Mouse (Mus musculus): ENCODE data around the gene Selplg.
A peak's percentile ranks its signal among the peaks of the same experiment; 100 is the strongest.
"Not testable (repeated sequence)": the region's sequence is repeated elsewhere in the genome, so short reads cannot be mapped to it uniquely, and the experiment has no call there.

Selplg gene

GRCm38 (mm10) chr5:113791197-113792095, 41.0 kb downstream of the Selplg start:
- DNase-seq (ENCODE audit: low spot score in 2 of 2) = no peak

- DNase-seq (ENCODE audit: low spot score in 2 of 2) = no peak
Measured at GRCm38 (mm10) chr5:113790453-113791196, 41.8 kb downstream of the Selplg start.

DNA sequence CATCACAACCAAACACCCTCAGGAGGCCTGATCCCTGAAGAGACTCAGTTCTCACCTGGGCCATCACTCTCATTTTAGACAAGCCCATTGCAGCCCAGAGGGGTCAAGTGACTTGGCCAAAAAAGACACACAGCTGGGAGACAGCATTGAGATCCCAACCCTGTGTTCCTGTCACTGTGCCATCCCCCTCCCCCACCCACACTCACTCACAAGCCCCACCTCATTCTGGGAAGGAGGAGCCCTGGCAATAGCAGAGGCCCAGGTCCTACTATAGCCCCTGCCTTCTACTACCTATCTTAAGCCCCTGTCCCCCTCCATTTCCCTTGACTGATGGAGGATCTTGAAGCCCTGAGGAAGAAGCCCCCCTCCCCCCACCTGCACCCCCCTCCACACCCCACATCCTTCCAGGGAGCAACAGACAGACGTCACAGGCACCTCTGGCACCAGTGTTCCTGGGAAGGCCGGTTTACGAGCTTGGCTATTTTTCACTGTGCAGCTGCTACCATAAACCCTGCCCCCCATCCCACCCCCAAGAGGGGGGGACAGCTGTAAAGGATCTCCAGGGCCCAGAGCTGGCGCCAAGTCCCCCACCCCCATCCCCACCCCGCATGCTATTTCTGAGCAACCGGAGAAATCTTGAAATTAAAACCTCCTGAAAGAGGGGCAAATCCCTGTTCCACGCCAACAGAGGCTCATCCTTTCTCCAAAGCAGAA, 43.2 kb downstream of the Selplg start:
- no peak for DNase-seq (ENCODE audit: low spot score in 2 of 2)

- no peak for DNase-seq (ENCODE audit: low spot score in 2 of 2)
Measured at GRCm38 (mm10) chr5:113788645-113789044, 43.8 kb downstream of the Selplg start.

- no peak for DNase-seq (ENCODE audit: low spot score in 2 of 2)
Measured at GRCm38 (mm10) chr5:113786985-113787384, 45.5 kb downstream of the Selplg start.

DNA sequence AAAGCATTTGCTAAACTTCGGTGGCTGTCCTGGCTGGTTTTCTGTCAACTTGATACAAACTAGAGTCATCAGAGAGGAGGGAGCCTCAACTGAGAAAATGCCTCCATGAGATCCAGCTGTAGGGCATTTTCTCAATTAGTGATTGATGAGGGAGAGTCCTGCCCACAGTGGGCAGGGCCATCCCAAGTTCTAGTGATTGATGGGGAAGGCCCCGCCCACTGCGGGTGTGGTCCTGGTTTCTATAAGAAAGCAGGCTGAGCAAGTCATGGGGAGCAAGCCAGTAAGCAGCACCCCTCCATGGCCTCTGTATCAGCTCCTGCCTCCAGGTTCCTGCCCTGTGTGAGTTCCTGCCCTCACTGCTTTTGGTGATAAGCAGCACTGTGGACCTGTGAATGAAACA, 48.3 kb downstream of the Selplg start:
- not testable (repeated sequence) for DNase-seq (ENCODE audit: low spot score in 2 of 2)

DNA sequence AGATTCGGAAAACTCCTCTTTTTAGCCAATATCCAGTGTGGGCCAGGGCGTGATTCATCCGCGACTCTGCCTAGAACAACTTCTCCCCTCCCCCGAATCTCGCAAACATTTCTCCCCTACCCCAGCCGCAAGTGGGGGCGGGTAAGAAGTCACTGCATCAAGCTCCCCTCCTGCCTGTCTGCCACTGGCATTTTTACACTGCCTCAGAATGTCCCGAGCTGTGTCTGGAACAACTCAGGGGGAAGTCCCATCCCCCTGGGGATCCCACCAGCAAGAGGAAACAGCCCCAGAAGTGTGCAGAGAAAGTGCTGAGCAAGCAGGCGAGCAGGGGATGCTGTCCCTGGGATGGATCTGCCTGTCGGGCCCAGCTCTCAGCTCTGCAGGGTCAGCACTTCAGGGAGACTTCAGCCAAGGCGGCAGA, 48.9 kb downstream of the Selplg start:
- DNase-seq (ENCODE audit: low spot score in 2 of 2) = peak; percentile 47 to 66

DNA sequence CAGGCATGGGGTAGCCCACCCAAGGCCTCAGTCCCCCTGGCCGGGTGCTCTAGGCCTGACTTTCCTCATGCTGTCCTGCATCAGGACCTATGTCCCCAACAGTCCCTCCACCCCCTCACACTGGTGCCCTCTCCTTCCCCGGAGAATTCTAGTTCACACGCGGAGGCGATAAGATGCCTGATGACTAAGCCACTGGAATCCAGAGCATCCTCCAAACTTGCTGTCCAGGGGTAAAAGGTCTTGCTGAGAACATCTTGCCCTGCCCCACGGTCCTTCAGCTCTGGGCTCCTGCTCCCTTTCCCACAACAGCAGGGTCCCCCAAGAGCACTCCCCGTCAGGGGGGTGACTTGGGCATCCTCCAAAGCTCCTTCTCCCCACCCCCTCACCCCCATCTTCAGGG, 49.8 kb downstream of the Selplg start:
- DNase-seq (ENCODE audit: low spot score in 2 of 2) = no peak

GRCm38 (mm10) chr5:113781875-113782274, 50.6 kb downstream of the Selplg start:
- DNase-seq (ENCODE audit: low spot score in 2 of 2) = no peak

DNA sequence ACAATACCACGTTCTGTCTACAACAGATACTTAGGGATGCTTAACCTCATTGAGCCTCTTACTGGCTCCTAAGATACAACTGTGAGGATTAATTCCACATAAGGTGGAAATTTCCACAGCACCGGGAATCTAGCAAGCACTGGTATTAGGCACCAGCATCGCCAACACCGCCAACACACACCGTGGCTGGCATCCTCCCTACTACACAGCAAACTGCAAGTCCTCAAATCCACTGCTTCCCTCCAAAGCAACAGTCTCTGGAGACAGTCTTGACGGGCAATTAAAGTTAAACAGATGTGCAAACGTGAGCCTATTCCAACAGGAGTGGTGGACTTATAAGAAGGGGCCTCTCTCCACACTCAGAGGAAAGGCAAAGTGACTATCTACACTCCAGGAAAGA, 51.2 kb downstream of the Selplg start:
- no peak for DNase-seq (ENCODE audit: low spot score in 2 of 2)

GRCm38 (mm10) chr5:113780763-113781162, 51.7 kb downstream of the Selplg start:
- no peak for DNase-seq (ENCODE audit: low spot score in 2 of 2)

GRCm38 (mm10) chr5:113780082-113780752, 52.2 kb downstream of the Selplg start:
- DNase-seq (ENCODE audit: low spot score in 2 of 2) = no peak

- DNase-seq (ENCODE audit: low spot score in 2 of 2) = no peak
Measured at GRCm38 (mm10) chr5:113779569-113779968, 52.9 kb downstream of the Selplg start.

DNA sequence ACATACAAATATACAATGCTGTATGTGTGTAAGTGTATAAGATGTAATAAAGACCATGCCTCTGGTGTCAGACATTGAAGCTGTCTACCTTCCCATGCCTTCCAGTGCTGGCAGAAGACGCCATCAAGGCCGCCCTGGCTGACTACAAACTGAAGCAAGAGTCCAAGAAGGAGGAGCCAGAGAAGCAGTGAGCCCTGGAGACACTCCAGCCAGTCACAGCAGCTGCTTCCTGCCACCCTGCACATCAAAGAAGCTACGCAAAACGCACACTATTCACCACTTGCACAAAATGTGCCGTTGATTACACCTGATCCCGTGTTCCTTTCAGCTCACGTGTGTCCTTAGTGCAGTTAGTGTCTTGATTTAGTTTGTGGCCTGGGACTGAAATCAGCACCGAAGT, 54.7 kb downstream of the Selplg start:
- DNase-seq (ENCODE audit: low spot score in 2 of 2) = not testable (repeated sequence)

DNA sequence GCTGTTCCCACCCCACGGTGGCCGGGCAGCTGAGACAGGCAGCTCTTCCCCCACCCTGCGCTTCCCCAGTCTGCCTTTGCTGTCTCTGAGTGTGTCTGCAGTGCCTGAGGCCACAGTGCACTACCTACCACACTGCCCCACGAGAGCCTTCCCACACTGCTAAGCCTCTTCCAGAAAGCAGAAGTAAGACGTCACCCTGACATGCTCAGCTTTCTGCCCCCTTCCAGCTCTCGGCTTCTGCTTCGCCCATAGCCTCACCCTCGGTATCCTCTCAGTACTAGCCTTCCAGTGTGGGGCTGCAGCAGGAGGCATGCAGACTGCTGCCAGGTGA, 55.6 kb downstream of the Selplg start:
- no peak for DNase-seq (ENCODE audit: low spot score in 2 of 2)

DNA sequence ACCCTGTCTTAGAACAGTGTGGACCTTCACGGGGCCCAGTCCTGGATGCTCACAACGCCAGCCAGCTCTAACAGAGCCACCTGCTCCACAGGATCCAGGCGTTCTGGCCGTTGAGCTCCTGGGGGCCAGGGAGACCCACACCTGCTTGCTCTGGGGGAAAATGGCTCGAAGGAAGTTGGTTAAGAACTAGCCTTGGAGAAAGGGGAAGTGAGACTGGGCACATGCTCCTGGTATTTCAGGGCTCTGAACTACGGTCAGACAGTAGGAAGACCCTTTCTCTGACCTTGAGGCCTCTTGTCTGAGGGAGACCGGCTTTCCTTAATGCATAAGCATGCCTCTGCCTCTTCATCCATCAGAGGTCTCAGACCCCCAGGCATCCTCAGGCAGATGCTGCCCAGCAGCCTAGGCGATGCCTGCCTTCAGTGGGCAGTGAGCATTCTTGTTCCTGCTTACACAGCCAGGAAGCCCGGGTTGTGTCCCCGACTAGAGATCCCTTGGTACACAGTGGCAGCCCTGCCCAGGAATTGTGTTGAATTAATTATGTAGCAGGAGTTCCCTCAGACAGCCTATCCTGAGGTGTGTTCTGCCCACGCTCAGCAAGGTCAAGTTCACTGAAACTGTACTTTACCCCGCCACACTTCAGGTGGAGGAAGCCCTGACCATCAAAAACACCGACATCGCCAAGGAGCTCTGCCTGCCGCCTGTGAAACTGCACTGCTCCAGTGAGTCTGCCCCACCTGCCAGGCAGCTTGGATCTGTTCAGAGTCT, 56.1 kb downstream of the Selplg start:
- no peak for DNase-seq (ENCODE audit: low spot score in 2 of 2)

DNA sequence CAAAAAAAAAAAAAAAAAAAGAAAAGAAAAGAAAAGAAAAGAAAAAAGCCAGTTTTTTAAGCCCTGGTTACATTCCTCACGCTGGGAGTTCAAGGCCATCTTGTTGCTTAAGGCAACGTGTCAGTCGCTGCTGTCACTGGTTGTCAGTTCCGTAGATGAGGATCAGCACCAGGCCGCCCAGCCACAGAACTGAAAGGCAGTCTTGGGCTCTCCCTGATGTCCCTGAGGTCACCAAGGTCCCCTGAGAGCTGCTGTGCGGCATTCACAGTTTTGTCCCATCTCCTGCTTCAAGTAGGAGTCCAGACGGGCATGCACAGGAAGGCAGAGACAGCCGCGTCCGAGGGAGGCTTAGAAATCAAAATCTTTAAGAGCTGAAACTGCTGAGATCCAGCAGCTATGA, 56.9 kb downstream of the Selplg start:
- no peak for DNase-seq (ENCODE audit: low spot score in 2 of 2)

DNA sequence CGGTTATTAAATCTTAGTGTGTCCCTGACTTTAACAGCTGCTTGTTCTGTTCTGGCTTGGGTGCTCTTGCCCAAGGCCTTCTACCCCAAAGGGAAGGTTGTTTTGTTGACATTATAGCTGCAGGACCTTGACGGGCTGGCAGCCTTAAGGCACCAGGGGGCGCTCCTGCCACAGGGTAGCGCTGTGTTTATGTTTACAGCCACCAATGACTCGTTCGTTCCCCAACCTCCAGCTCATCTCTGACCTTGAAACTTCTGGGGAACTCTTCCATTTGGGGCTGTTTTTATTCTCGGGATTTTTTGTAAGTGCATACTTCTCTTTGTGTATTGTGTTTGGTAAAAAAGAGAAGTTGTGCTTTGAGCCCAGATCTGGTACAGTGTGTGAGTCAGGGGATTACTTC, 58.8 kb downstream of the Selplg start:
- DNase-seq (ENCODE audit: low spot score in 2 of 2) = peak; percentile 69 to 79

DNA sequence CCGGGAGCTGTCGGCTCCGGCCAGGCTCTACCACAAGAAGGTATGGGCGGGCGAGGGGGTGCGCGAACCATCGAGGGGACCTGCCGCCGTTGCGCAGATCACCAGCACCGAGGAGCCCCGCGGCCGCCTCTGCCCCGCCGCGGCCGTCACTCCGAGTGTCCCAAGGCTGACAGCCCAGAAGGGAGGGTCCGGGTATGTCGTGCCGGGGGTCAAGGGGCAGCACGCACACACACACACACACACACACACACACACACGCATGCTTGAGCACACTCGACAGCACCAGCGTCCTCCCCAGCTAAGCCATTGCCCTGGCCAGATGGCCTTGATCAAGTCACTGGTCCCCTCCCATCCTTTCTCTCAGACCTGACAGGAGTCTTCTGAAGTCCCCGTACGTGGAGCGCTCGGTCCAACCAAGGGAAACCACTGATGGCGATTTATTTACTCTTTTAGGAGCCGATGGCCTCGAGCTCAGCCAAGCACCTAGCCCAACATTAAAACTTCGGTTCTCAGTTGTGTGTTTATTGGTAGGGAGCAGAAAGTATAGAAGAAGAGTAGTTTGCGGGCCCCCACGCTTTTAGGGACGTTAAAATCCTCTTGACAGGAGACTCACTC, 59.4 kb downstream of the Selplg start:
- DNase-seq (ENCODE audit: low spot score in 2 of 2) = no peak

- peak; percentile 90 to 94 for DNase-seq (ENCODE audit: low spot score in 2 of 2)
Measured at GRCm38 (mm10) chr5:113772450-113772895, 60.0 kb downstream of the Selplg start, which contains the start of the genes Sart3 and Iscu. Sart3 (minus strand) TSS chr5:113772510. Iscu (plus strand) TSS chr5:113772748.
